Mouse (Mus musculus): ENCODE data around the gene Lrrc4. TPM values are rescaled to one million over a fixed set of nuclear protein-coding genes. Genes with fewer than 3 reads are reported as not detected.

Lrrc4 gene
- 1 to 10 TPM; 5.9 to 8.0 (median 7.1) TPM for total RNA-seq (2022)

DNA sequence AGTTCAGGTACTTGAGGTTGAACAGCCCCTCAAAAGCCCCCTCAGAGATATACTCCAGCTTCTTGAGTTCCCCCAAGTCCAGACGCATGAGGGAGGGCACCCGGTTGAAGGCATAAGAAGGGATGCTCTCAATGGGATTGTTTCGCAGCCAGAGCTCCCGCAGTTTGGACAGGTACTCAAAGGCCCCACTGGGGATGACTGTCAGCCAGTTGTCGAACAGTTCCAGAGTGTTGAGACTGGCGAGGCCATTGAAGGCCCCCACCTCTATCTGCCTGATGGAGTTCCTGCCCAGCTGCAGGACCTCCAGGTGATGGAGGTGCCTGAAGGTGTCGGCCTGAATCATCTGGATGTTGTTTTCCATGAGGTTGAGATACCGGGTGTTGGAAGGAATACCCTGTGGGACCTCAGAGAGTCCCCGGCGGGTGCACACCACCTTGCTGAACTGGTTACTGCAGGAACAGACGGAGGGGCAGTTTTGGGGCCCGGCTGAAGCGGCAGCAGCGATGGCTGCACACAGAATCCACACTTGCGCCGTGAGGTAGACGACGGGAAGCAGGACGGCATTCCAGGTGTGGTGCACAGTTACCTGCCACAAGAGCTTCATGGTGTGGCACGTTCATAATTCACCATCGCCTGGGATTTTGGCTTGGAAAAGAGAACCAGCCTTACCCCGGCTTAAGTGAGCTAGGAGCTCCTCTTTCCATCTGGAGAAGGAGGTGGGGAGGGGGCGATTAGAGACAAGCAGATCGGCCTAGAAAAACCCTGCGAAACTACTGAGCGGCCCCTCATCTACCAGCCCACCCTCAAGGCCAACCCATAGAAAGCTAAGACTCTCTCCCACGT lies at the start of gene Lrrc4:
Lrrc4 (minus strand) TSS at position 737 of the 843 bp plus-strand sequence.
- DNase-seq, result no peak

DNA sequence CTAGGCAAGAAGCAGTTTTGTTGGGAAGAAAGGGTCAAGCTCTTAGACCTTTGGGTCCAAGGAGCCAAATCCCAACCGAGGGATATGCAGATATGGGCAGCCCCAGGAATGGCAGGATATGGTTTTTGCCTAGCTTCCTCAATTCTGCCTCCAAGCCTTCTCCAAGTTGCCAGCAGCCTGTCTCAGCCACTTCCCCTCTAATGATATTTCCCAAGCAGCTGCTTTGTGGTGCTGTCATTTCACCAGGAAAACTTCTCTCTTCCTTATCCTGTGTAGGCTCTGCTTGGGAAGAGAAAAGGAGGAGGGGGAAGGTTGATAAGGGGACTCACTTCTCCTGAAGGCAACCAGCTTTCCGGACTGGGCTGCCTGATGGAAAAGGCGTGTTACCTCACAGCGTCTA lies 49.4 kb upstream of the Lrrc4 start:
- no peak for DNase-seq

DNA sequence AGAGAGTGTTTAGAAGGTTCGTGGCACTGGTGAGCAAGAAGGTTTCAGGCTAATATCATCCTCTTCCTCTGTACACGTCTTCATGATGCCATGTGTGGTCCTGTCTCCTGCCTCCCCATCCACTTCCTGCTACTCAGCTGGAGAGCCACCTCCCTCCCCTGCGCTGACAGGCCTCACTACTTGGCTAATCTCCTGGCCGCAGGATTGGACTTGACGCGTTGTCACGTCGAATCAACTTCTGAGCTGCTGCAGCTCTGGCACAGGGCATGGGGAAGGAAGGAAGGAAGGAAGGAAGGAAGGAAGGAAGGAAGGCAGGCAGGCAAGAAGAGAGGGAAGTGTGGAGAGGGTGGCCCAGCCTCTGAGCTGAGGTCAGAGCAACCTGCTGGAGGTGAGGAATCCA lies 47.8 kb upstream of the Lrrc4 start:
- no peak for DNase-seq

DNA sequence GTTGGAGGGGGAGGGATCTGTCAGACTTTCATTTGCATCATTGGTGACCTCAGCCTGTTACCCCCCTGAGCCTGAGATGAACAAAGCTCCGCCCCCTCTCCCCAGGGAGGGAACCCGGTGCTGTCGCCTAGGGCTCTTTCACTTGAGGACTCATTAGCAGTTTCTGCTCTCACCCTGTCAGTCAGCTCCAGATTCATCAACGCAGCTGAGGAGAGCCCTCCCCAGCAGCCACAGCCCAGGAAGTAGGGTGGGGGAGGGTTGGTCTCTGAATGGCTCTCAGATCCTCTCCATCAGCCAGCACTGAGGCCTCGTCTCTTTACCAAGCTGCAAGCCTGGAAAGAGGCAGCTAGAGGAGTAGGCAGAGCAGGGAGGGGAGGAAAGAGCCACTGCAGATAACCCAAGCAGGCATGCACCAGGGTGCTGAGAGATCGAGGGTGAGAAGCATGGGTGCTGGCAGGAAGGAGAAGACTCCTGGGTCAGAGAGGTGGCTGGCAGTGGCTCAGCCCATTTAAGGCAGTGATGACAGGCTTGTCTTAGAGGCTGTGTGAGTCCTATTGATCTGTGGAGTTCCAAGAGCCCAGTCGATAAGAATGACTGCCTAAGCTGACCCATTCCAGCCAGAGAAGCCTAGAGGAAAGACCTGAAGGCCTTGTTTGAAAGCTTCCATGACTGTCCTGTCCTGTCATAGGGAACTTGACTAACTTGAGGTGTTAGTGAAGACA lies 46.6 kb upstream of the Lrrc4 start:
- no peak for DNase-seq

DNA sequence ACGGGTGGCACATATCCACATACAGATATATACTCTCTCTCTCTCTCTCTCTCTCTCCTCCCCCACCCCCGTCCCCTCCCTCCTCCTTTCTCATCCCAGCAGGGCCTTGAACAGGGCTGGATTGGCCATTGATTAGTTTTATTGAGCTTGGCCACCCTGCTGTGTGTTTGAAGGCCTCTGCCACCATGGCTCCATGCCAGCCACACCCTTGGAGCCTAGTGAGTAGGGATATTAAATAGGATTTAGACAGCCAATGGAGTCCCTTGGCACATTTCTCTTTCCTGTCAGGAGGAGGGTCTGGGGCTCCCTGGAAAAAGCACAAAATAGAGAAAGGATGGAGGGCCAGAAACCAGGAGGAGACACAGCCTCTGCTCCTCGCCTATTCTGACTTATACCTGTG lies 44.9 kb upstream of the Lrrc4 start:
- no peak for DNase-seq

DNA sequence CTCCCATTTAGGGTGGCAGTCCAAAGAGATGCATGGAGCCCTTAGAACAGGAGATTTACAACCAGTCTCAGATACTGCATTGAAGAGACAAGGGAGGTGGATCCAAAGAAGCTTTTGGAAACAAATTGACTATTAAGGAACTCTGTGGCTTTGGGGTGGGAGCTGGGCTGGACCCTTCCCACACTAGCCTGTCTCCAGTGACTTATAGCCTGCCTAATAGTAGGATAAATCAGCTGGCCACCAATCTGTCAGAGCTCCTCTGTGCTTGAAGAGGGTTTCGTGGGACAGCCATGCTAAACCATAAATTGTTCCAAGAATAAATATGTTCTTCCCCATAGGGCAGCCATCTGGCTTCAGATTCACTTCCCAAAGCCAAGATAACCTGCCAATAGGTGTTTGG lies 43.8 kb upstream of the Lrrc4 start:
- DNase-seq, result no peak

DNA sequence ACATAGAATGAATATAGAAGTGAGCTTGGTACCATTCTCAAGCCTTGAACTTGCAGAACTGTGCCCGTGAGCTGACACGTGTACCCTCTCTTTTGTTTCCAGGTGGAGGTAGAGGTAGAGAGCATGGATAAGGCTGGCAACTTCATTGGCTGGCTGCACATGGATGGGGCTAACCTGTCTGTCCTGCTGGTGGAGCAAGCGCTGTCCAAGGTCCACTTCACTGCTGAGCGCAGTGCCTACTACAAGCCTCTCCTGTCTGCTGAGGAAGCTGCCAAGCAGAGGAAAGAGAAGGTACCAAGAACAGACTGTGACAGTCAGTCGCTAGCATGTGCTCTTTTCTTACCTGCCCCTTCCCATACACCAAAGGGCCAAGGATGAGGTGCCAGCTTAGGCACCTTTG lies 43.2 kb upstream of the Lrrc4 start:
- no peak for DNase-seq

DNA sequence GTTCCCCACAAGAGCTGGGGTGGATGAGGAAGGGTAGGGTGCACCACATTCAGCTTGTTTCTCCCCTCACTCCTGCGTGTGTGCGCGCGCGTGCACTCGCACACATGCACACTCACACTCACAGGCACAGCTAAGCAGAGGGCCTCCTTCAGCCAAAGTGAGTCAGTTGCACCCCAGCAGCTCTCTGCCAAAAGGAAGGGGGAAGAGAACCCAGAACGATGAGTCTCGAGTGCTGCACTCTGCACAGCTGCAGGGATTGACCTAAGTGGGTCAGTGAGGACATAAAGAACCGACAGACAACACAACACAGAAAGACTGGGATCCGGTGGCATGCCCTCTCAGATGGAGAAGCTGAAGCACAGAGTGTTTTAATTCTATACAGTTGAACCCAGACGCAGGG lies 42.5 kb upstream of the Lrrc4 start:
- DNase-seq, result no peak

DNA sequence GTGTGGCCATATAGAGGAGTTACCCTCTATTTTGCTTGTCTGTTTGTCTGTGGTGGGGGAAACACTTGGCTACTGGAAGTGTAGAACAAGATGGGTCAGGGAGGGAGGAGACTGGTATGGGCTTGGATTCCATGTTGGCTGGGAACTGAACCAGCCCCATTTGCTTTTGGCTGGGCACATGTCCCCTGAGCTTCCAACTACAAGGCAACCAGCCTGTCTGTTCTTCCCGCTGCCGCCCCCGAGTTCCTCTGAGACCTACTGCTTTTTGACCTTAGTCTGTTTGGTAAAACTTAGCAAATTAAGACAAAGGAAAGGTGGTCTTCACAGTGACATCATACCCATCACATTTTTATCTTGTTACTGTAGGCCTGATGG lies 40.9 kb upstream of the Lrrc4 start:
- no peak for DNase-seq

DNA sequence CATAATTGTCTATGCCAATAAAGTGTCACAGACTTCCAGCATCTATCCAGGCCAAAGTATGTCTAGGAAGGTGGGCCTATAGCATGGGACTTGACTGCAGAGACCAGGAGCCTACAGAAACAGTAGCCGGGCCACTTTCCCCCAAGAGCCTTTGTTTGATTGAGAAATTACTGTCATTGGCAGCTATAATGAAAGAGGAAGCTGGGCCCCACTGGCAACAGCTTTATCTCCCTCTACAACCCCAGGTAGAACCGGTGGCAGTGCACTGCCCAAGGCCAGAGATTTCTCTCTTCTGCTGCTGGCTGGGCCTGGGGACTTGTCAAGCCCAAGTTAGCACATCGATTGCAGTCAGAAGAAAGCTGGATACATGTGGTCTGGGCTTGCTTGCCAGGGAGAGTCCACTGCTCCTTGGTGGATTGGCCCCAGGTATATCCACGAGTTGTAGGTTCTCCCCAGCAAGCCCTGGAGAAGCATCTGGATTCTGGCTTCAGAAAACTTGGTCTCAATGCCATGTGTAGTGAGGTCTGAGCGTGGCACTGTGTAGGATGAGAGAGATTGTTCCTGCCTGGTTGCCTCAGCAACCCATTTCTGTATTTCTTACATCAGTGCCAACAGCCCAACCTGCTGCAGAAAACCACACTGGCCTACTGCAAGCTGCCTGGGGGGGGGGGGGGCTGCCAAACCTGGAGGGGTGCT lies 40.3 kb upstream of the Lrrc4 start:
- no peak for DNase-seq

DNA sequence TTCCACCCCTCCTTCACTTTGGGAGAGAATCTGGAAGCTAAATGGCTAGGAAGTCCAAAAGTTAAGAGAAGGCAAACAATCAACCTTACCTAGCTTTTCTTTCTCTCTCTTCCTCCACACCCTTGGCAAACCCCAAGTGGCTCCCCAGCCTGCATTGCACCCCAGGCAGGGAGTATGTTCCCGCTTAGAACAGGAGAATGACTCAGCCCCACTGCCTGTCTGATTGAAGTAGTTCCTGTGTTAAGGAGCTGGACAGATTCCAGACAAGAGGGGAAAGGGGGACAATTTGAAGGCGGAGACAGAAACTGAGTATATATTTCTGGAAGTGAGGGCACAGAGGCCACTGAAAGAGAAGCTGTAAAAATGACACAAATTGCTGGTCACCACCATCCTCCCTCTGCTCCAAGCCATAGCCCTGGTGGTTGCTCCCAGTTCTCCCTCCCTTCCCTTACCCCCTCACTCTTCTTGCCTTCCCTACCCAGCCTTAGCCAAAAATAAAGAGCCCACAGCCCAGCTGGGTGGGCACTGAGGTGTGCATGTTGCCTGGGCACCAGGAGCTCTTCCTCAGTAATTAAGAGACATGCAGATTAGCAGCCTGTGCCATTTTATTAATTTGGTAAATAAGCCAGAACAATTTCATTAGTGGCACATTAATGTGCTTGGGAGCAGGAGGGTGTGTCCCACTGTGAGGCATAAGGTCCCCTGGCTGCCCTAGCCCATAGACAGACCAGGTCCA lies 36.1 kb upstream of the Lrrc4 start:
- DNase-seq, result no peak

DNA sequence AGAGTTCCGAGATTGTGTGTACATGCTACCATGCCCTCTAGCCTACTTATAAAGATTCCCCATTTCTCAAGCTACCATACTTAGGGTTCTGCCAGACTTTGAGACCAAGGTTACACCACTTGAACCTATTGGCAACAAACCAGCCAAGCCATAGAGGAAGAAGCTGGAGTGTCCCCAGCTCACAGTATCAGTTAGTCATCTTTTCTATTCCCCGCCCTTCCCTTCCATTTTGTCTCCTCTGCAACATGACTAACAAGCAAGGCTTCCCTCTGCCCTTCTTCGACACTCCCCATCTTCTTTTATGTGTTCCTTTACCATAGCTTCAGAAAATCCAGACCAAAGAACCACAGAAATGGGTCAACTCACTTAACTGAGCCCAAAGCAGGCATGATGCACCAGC lies 34.7 kb upstream of the Lrrc4 start:
- DNase-seq, result no peak

DNA sequence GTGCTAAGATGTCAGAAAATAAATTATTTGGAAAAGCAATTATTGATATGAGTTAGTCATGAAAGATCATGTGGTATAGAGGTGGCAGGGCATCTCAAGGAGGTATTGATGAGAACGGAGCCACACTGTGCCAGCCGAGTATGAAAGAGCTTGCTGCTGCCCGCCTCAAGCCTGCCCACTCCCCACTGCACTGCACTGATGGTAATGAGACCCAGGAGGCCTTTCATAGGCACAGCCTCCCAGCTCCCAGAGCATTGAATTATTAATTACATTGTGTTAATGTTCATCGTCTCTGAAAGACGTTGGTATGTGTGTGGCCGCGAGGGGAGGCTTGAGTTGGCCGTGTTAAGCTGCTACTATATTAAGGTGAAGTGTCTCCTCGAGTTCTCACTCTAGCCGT lies 33.6 kb upstream of the Lrrc4 start:
- DNase-seq, result no peak

DNA sequence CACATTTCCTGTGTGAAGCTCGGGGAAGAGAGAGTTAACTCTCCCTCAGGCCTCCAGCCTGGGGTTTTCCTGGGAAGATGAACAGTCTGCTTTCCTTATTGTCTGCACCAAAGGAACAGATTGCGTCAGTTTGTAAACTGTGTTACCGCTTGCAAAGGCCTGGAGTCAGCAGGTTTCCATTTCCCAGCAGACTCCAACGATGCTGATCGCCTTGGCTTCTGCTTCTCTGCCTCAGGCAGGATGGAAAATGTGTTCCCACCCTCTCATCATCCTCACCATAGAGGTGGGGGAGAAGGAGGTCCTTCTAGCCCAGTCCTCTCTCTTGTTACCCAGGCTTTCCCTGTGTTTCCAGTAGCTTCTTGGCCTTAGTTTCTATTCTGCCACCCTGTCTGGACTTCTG lies 33.1 kb upstream of the Lrrc4 start:
- no peak for DNase-seq

DNA sequence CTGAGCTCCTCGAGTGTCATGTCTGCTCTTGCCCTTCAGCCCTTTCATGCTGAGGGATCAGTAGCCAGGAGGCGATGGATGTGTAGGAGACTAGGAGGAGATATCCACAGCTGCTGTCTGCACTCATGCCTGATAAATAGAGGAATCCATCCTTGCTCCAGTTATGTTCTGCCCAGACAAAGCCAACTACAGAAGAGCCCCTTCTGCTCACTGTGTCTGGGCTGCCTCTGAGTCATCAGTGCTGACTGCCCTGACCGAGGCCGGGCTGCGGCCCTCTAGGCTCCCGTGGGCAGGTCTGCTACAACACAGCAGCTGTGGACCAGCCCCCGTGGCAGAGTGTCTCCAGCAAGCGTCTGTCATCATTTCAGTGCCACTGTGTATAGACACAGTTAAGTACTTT lies 30.8 kb upstream of the Lrrc4 start:
- DNase-seq, result no peak

DNA sequence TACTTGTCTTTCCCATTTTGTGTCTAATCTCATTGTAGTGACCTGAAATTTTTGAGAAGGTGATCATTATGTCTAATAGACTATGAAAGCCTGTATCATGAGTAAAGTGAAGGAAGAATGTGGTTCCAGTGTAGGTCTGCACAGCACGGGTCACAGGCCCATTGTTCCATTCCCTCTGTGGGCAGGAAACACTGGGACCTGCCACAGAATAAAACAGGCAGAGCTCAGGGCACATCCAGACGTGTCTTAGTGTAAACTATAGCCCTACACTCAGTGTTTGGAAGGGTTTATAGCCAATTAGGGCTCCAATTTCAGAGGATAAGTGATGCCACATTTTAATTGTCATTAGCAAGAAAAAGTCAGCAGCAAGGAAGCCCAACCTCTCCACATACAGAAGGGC lies 29.4 kb upstream of the Lrrc4 start:
- DNase-seq, result no peak

DNA sequence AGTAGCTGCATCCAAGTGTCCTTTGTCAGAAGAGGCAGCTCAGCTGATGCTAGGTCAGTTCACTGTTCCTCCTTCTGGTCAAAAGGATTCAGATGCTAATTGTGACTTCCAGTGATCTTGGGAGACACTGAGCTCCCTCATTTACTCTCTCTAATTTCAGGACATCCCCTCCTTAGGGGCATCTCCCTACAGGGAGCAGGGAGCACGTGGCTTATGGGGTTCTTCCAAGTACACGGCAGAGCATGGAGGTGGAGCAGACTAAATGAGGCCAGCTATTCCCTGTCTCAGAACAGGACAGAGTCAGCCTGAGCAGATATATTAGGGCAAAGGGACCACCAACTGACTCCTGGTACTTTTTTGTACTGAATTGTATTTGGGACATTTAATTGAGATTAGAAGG lies 28.9 kb upstream of the Lrrc4 start:
- DNase-seq, result no peak

DNA sequence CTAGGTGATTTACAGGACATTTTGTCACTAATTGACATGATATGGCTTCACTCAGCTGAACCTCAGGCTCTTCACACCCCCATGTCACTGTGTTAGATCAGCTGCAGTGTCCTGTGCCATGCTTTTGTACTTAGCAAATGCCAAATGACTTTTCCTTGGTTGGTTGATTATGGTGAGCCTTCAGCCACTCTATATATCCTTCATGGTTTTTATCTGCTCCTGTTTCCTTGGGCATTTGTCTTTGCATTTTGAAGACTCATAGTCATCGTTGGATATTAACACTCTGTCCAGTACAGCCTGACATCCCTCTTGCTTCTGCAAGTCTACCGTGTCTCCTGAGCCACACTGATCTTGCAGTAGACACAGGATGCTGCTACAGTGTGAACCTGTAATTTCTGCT lies 27.5 kb upstream of the Lrrc4 start:
- DNase-seq, result no peak

DNA sequence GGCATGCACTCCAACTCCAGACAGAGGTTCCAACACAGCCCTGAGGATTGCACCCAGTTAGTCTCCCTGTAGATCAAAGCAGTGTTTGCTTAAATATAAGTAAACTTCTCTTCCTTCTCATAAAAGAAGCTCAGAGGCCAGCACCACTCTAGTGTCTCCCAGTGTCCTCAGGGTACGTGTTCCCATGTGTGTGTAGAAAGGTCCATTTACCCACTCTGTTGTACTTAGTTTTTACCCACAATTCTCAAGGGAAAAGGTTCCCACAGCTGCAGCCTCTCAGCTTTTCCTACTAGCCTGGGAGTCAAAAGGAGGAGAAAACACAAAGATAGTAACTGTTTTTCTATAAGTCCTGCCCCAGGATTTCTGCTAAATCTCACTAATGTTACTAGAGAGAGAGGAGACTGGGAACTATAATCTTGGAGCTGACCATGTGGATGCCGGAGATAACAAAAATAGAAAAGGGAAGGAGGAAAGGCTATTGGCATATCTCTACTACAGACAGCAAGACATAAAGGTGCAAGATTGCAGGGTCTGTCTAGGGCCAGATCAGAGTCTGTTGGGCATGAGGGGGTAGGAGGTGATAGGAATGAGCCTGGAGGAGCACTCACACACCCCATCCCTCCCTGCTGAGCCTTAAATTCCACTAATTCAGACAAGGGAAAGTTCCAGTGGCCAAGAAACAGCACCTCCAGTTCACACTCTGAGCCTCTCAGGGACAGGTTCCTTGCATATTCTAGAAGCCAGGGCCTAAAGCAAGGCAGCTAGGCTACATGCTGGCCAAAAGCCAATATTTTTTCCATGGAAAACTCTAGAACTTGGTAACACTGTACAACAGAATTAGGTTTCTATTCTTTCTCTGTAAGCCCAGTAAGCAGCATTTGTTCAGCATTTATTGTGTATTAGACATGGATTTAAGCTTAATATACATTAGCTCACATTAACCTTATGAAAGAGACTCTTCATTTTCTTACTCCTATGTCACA lies 25.9 kb upstream of the Lrrc4 start:
- DNase-seq, result no peak

DNA sequence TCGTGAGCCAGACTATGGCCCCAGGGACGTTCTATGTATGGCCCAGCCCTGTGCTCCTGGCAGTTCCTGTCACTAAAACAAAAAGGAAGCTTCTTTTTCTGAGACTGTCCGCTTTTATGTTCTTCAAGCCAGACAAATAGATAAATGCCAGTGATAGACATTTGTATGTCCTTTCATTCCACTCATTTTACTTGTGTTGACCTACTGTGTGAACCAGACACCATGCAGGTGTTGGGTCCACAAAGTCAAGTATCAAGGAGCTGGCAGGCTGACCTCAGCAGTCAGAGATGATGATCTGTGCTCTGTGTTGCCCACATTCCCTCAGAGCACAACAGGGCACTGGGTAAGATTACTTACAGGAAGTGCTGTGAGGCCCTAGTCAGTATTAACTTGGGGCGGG lies 25.2 kb upstream of the Lrrc4 start:
- no peak for DNase-seq

DNA sequence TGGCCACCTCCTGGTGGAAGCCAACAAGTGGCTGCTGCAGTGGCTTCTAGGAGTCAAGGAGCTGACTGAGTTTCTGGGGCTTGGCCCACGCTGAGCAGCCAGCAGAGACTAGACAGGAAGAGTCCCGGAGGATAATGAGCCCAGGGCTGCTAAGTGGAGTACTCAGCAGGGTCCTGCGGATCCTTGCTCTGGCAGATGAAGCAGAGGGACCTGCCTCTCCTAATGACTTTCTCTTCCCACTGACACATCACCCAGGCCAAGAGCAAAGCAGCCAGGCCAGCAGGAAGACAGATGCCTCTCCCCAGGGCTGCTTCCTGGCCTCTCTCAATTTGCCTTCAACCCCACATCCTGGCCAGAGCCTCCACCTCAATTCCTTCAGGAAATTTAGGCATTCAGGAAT lies 23.9 kb upstream of the Lrrc4 start:
- DNase-seq, result no peak

DNA sequence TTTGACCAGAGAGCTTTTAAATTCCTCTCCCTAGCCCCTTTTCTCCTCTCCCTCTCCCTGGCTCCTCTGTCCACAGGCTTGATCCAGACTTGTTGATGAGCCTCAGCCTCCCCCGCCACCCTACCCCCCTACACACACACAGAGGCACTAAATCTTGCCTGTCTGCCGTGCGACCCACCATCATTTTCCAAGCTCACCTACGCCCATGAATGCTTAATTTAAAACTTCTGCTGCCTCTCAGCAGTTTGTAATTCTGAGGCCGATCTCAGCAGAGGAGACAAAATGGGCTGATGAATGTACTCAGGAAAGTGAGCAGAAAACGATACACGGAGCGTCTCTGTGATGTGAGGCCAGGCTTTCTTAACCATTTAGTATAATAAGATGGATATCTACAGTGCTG lies 23.1 kb upstream of the Lrrc4 start:
- no peak for DNase-seq

Data from adrenal gland, adult 8-10 months (tissue).